ENCODE assay signal across 8 mouse cellular contexts in genomic region chr12:76341080-76341479, GRCm38 (mm10). TPM values are rescaled to one million over a fixed set of nuclear protein-coding genes. Genes with fewer than 3 reads are reported as not detected.
DNase-seq lines count a peak whose midpoint lies in the region; ATAC-seq and TF ChIP-seq lines count a peak whose summit lies in the region.

No protein-coding gene starts in this region.

- no peak overlapping the region for H3K4me2 ChIP-seq in intestine, postnatal 0 days (replicated peaks; ENCODE audit: low read depth)
- H3K4me2 ChIP-seq in lung, embryonic 16.5 days (ENCODE audit: low read depth, low read length) = no peak overlapping the region

- no peak for ATAC-seq in intestine, postnatal 0 days
- peak; percentile 43; the same call in 1 of the 2 replicates for ATAC-seq in lung, embryonic 16.5 days (ENCODE audit: low read depth)

- no peak overlapping the region for H3K9ac ChIP-seq in intestine, postnatal 0 days (ENCODE audit: low read depth, low read length)
- no peak overlapping the region for H3K9ac ChIP-seq in lung, embryonic 16.5 days (ENCODE audit: low read length)

- intact Hi-C loops in gastrocnemius, adult 2 months (cut with DNase I) = loop anchor here (2.0 kb wide), 1 partner anchor 144 kb away; no protein-coding TSS in a partner anchor

- H3K4me1 ChIP-seq in intestine, postnatal 0 days (replicated peaks; ENCODE audit: control insufficient read depth, insufficient read depth, low read length) = no peaks in the 10 kb centered on the region
- H3K4me1 ChIP-seq in lung, embryonic 16.5 days (replicated peaks; ENCODE audit: control insufficient read depth, insufficient read depth, low read length) = no peaks in the 10 kb centered on the region

- no peak overlapping the region for H3K27ac ChIP-seq in gastrocnemius, adult 2 months
- H3K27ac ChIP-seq in intestine, postnatal 0 days (ENCODE audit: low read depth, low read length) = no peak overlapping the region
- H3K27ac ChIP-seq in lung, embryonic 16.5 days (ENCODE audit: low read length) = no peak overlapping the region

- no peak overlapping the region for H3K4me3 ChIP-seq in gastrocnemius, adult 2 months
- H3K4me3 ChIP-seq in intestine, postnatal 0 days (ENCODE audit: low read depth, low read length) = no peak overlapping the region
- no peak overlapping the region for H3K4me3 ChIP-seq in lung, embryonic 16.5 days (ENCODE audit: low read length)

- H3K9me3 ChIP-seq in intestine, postnatal 0 days (ENCODE audit: control insufficient read depth) = no peaks in the 10 kb centered on the region
- no peaks in the 10 kb centered on the region for H3K9me3 ChIP-seq in lung, embryonic 16.5 days (ENCODE audit: control insufficient read depth, low read length)

- 7% methylated on average over 4 of the region's 4 CpGs for WGBS in intestine, postnatal 0 days
- under 1% methylated on average over 4 of the region's 4 CpGs for WGBS in lung, embryonic 16.5 days

- no peaks in the 10 kb centered on the region for H3K36me3 ChIP-seq in intestine, postnatal 0 days (ENCODE audit: control insufficient read depth, insufficient read depth)
- H3K36me3 ChIP-seq in lung, embryonic 16.5 days (ENCODE audit: control insufficient read depth, insufficient read depth, low read length) = no peaks in the 10 kb centered on the region

- peak; percentile 81 for TF ChIP-seq CTCF in gastrocnemius, adult 2 months (IDR thresholded peaks at IDR 0.05)
- TF ChIP-seq CTCF in intestine, postnatal 0 days (IDR thresholded peaks at IDR 0.05; ENCODE audit: low read depth) = peak; percentile 89

- DNase-seq in gastrocnemius, adult 2 months = peak; percentile 42
- DNase-seq in gastrocnemius, adult 8-10 months (ENCODE audit: low spot score in 2 of 2) = no peak
- DNase-seq in 416B (ENCODE audit: low read depth) = peak; percentile 79
- DNase-seq in T-cell, adult 2 months (ENCODE audit: low spot score) = peak; percentile 53
- peak; percentile 81 for DNase-seq in embryo, embryonic 10.5 days (ENCODE audit: low spot score)
- DNase-seq in spleen, postnatal 10 days (ENCODE audit: low spot score in 2 of 2) = peak; percentile 44 to 74

- no peaks in the 10 kb centered on the region for H3K27me3 ChIP-seq in intestine, postnatal 0 days (replicated peaks; ENCODE audit: control insufficient read depth, insufficient read depth, low read length)
- no peaks in the 10 kb centered on the region for H3K27me3 ChIP-seq in lung, embryonic 16.5 days (ENCODE audit: control insufficient read depth, insufficient read depth, low read depth, low read length)

RNA-seq across cellular contexts. Expression of gene Akap5, which starts 16.4 kb away (rescaled TPM):
- under 1 TPM; 0.31 to 0.48 TPM for total RNA-seq in gastrocnemius, adult 2 months (2021)
- under 1 TPM; 0.24 to 0.51 (median 0.39) TPM for total RNA-seq in gastrocnemius, adult 8-10 months (2022)
- polyA plus RNA-seq in intestine, postnatal 0 days (2015; fragmentation: Nextera tagmentation; extraction: Ambion mirVana) = 0.85 and 1.1 TPM in 2 replicates
- polyA plus RNA-seq in lung, embryonic 16.5 days (2015; fragmentation: Nextera tagmentation; extraction: Ambion mirVana) = 35.7 and 43.7 TPM in 2 replicates

RNA-seq across cellular contexts. Expression of gene Zbtb25, which starts 28.3 kb away (rescaled TPM):
- 1 to 10 TPM; 6.5 to 7.2 TPM for total RNA-seq in gastrocnemius, adult 2 months (2021)
- total RNA-seq in gastrocnemius, adult 8-10 months (2022) = 1 to 10 TPM; 6.7 to 8.9 (median 8.4) TPM
- polyA plus RNA-seq in intestine, postnatal 0 days (2015; fragmentation: Nextera tagmentation; extraction: Ambion mirVana) = 4.3 and 5.2 TPM in 2 replicates
- polyA plus RNA-seq in lung, embryonic 16.5 days (2015; fragmentation: Nextera tagmentation; extraction: Ambion mirVana) = 14.6 and 16.9 TPM in 2 replicates

RNA-seq across cellular contexts. Expression of gene Zbtb1, which starts 29.0 kb away (rescaled TPM):
- total RNA-seq in gastrocnemius, adult 2 months (2021) = 1 to 10 TPM; 3.6 to 4.3 TPM
- 1 to 10 TPM; 4.0 to 5.1 (median 4.3) TPM for total RNA-seq in gastrocnemius, adult 8-10 months (2022)
- polyA plus RNA-seq in intestine, postnatal 0 days (2015; fragmentation: Nextera tagmentation; extraction: Ambion mirVana) = 3.3 and 3.4 TPM in 2 replicates
- 9.8 and 10.4 TPM in 2 replicates for polyA plus RNA-seq in lung, embryonic 16.5 days (2015; fragmentation: Nextera tagmentation; extraction: Ambion mirVana)

Comparison
In these comparisons a context has a peak if more than half of its experiments do, and no peak if none do; other contexts are left out.
1. DNase-seq: peak in gastrocnemius, adult 2 months (single experiment), 416B (single experiment), T-cell, adult 2 months (single experiment), embryo, embryonic 10.5 days (single experiment) and spleen, postnatal 10 days (2 of 2); none in gastrocnemius, adult 8-10 months (0 of 2).